Mouse (Mus musculus): ENCODE data around the gene Ccdc155.
"Not testable (repeated sequence)": the region's sequence is repeated elsewhere in the genome, so short reads cannot be mapped to it uniquely, and the experiment has no call there.

The Ccdc155 gene

DNA sequence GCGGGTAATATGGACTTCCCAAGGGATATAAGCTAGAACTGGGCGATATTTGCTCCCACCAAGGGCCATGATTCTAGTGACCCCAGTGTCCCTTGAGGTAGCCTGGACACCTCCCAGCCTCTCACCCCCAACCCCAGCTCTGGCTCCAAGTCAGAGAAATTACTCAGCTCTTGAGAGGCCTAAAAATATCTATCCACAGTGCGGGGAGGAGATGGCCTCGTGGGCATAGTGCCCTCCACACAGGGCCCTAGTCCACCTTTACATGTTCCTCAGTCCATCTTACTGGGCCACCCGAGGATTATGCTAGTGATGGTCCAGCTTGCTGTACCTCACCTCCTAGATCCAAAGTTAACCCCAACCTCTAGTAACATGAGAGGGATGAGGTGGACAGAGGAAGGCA lies 39.9 kb downstream of the Ccdc155 start:
- no peak for ATAC-seq (ENCODE audit: low TSS enrichment)

DNA sequence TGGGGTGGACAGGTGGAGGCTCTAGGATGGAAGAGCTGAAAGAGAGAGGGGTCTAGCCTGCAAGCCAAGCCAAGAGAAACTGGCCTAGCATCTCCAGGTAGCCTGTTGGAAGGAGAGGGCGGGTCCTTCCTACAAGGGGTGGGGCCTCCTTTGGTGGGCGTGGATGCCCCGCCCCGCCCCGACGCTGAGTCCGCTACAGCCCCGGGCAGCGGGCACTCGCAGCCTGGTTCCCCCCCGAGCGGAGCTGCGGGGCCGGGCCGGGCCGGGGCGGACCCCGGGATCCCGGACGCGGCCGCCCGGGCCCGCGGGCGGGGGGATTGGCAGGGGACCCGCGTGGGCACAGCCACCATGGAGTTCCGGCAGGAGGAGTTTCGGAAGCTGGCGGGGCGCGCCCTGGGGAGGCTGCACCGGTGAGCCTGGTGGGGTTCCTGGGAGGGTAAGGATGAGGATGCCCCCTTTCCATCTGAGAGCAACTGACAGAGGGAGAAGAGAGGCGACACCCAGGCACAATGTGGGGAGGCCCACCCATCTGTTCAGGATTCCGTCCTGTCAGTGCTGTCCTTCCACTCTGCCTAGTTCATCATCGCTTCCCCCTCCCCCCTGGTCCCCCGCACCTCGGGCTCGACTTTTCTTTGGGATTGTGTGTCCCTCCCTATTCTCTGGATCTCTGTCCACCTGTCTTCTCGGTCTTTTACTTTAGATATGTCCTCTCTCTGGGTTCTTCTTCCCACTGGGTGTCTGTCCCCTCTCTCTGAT lies 40.8 kb downstream of the Ccdc155 start, which contains the start of gene Slc17a7:
Slc17a7 (plus strand) TSS at position 215 of the 756 bp plus-strand sequence.
- ATAC-seq (ENCODE audit: low TSS enrichment), result no peak

DNA sequence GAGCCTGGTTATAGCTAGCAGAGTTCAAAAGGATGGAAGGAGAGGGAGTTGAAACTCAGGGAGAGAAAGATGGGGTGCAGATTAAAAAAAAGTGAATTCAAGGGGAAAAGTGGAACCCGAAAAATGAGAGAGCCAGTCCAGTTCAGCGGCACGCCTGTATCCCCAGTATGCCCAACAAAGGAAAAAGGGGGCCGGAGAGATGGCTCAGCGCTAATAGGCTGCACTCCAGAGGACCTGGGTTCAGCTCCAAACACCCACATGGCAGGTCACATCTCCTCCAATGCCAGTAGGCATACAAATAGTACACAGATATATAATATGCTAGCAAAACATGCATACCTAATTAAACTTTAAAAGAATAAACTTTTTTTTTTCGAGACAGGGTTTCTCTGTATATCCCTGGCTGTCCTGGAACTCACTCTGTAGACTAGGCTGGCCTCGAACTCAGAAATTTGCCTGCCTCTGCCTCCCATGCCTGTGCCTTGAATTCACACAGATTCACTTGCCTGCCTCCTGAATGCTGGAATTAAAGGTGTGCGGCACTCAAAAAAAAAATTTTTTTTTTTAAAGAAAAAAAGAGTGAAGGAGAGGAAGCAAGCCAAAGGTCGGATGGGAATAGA lies 41.6 kb downstream of the Ccdc155 start:
- ATAC-seq (ENCODE audit: low TSS enrichment), result no peak

DNA sequence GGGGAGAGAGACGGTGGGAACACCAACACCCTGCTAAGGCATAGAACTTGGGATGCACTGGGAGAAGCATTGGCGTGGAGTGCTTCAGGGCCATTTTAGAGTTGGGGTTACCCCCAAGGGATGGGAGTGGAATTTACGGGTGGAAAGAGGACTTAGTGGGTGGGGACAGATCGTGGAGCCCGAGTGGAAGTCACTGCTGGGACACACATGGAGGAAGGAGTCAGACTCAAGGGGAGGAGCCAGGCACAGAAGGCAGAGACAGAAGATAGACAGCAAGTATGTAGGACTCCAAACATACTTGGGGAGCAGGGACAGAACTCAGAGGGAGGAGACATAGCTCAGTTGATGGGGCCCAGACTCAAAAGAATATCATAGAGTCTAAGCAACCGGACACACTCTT lies 42.1 kb downstream of the Ccdc155 start:
- peak; percentile 35; the same call in 1 of the 2 replicates for ATAC-seq (ENCODE audit: low TSS enrichment)

DNA sequence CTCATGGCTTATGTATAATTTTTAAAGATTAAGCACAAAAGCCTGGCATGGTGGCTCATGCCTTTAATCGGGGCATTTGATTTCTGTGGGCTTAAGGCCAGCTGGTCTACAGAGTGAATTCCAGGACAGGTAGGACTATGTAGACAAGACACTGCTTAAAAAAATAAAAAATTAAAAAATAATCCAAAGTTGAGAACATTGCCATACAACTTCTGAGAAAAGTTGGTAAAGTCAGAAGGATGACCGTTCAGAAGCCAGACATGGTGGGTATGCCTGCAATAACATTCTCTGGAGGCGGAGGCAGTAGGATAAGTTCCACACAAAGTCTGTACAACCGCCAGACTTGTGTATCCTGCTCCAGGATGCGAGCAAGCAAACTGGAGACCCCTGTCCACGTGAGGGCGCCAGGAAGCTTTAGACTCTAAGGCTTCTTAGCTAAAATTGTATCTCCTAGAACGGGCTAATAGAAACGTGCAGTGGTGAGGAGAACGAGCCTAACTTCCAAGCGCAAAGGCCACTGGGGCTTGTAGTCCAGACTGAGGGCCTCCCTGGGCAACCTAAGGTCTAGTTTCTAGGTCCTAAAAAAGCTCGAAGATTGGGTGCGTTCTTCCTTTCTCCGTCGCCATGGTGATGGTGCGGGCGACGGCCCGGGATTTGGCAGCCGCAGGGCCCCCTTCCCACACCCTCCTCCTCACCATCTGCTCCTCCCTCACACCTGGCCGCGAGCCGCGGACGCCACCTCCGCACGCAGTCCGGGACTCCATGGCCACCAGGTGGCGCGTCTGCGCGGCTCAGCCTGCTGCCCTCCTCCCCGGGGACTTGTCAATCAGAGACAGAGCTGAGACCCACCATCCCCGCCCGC lies 42.8 kb downstream of the Ccdc155 start:
- ATAC-seq (ENCODE audit: low TSS enrichment), result peak; percentile 69

DNA sequence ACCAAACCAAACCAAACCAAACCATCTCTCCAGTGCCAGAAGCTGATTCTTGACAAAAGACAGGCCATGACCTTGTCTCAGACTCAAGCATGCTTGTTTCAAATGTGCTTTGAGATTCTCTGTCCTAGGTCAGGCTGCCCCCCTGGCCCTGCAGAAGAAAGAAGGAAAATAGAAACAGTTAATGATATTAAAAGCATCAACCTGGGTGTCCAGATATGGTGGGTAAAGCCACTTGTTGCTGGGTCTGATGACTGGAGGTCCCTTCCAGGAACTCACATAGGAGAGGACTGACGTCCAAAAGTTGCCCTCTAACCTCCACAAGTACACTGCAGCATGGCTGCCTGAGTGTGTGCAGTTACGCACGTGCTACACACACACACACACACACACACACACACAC lies 43.8 kb downstream of the Ccdc155 start:
- no peak for ATAC-seq (ENCODE audit: low TSS enrichment)

DNA sequence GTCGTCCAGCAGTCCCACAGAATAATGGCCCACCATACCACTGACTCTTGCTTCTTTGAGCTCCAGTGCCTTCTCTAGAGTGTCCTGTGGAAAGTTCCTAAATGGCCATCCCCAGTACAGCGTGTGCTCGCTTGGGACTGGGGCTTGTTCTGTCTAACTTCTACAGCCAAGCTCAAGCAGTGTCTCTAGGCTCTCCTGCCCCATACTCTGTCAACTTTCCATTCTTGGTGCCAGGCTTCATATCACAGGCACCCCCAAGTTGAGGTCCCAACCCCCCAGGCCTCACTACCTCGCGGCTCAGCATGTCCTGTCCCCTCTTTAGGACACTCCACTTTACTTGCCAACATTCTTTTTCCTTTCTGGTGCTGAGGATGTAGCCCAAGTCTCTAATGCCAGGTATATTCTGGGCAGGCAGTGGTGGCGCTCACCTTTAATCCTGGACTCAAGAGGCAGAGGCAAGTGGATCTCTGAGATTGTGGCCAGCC lies 44.3 kb downstream of the Ccdc155 start:
- no peak for ATAC-seq (ENCODE audit: low TSS enrichment)

DNA sequence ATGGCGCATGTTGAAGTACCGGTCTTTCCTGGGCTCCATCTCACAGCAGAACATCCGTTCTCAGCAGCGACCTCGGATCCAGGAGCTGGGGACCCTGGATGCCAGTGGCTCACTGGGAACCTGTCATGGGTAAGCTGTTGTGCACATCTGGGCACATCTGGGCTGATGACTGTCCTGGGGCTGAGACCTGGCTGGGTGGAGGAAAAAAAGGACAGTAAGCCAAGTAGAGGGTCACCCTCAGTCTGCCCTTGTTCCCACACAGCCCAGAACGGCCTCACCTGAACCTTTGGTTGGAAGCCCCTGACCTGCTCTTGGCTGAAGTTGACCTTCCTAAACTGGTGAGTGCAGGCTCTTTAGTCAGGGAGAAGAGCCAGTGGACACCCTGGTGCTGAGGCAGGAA lies 45.7 kb downstream of the Ccdc155 start:
- ATAC-seq (ENCODE audit: low TSS enrichment), result no peak

DNA sequence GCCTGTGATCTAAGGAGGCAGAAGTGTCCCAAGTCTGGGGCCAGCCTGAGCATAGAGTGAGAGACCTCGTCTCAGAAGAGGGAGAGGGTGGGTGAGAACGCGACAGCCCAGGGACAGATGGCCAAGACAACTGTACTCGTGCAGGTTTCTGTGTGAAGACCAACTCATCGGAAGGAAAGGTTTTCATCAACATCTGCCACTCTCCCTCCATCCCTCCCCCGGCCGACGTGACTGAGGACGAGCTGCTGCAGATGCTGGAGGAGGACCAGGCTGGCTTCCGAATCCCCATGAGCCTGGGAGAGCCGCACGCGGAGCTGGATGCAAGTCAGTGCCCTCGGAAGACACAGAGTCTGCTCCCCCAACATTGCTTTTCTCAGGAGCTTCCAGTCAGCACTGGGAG lies 47.2 kb downstream of the Ccdc155 start:
- ATAC-seq (ENCODE audit: low TSS enrichment), result no peak

DNA sequence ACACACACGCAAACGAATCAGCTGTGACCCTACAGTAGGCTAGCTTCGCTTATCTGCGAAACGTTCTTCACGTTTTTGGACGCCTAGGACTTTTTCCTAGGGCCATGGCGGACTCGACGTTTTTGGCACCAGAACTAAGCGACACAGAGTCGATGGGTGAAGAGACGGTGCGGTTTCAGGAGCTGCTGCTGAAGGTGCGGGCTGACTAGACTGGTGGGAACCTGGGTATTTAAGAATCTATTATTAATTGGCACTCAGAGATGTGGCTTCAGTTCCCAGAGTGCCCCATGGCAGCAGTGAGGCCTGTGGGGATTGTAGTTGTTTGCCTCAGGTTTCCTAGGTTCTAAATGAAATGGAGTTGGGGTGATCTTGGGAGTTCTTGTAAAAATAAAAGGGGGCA lies 48.5 kb downstream of the Ccdc155 start:
- no peak for ATAC-seq (ENCODE audit: low TSS enrichment)

DNA sequence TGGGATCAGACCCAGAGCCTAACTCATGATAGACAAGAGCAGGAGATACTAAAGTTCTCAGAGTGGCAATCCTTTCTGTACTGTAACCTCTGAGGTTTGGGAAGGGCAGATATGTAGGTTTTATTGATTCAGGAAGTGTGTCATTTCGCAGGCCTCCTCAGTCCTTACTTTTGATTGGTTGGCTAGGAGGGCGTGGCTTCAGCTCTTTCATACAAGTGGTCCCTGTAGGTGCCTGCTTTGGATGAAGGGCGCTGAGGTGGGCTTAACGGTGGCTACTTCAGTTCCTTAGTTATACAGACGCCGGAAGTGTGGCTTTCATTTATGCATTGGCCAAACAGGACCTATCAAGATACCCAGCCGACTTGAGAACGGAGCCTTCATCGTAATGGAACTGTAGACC lies 49.1 kb downstream of the Ccdc155 start:
- no peak for ATAC-seq (ENCODE audit: low TSS enrichment)

DNA sequence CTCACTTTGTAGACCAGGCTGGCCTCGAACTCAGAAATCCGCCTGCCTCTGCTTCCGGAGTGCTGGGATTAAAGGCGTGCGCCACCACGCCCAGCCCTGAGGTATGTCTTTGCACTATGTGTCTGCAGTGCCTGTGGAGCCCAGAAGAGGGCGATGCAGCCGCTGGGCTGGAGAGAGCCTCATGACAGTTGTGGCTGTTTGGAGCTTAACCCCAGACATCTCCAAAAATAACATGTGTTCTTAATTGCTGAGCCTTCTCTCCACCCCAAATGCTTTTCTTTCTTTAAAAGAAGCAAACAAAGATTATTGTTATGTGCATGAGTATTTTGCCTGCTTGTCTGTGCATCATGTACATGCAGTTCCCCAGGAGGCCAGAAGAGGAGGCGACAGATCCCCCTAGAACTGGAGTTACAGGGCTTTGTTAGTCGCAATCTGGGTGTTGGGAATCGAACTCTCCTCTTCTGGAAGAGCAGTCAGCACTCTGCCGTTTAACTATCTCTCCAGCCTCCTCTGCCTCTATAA lies 49.6 kb downstream of the Ccdc155 start:
- ATAC-seq (ENCODE audit: low TSS enrichment), result no peak

DNA sequence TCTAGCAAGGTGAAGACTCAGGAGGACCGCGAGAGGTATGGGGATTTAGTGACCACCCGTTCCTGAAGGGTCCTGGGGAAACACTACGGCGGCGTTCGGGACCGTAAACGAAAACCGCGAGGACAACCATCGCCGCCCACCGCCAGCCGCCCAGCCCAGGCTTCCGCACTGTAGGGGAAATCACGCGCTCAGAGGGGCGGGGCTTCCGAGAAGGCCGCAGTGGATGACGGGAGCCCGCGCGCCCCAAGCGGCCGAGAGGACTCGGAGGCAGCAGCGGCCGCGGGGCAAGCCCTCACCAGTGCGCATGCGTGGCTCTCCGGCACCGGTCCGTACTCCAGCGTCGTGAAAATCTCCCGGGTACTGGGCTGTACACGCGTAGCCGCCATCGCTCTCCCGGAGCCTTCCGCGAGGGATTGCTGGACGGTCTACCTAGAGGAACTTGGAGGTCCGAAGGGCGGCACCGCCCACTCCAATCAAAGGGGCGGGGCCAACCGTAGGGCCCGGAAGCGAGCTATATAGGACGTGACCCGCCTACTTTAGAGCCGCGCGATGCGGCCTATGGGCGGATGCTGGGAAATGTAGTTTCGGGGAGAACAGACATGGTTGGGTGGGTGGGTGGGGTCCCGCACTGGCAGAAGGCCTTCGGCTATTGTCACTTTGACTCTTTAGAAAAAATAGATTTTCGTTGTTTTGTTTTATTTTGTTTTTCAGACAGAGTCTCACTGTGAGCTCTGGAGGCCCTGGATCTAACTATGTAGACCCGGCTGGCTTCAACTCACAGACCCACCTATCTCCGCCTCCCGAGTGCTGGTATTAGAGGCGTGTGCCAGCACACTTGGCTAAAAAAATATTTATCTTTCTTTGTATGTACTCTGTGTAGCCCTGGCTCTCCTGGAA lies 50.3 kb downstream of the Ccdc155 start, which contains the start of the genes Pih1d1 and Aldh16a1:
Pih1d1 (plus strand) TSS at position 208 of the 897 bp plus-strand sequence.
Aldh16a1 (minus strand) TSS at position 489 of the 897 bp plus-strand sequence.
- ATAC-seq (ENCODE audit: low TSS enrichment), result peak; percentile 91

DNA sequence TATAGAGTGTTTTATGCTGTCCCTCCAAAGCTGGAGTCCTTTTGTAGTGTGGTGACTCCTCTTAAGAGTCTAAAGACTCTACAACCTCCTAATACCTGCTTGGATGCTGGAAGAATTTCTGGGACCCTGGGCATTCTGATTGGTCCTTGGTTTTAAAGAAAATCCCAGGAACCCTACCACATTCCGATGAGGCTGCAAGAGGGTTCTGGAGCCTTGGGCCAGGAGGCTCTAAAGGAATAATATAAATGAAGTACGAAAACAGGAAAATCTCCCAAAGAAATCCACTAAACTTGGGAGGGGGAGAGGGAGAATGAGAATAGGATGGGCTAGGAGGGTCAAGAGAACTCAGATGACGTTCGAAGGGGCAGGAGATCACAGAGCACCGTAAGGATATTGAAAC lies 51.1 kb downstream of the Ccdc155 start:
- ATAC-seq (ENCODE audit: low TSS enrichment), result no peak

DNA sequence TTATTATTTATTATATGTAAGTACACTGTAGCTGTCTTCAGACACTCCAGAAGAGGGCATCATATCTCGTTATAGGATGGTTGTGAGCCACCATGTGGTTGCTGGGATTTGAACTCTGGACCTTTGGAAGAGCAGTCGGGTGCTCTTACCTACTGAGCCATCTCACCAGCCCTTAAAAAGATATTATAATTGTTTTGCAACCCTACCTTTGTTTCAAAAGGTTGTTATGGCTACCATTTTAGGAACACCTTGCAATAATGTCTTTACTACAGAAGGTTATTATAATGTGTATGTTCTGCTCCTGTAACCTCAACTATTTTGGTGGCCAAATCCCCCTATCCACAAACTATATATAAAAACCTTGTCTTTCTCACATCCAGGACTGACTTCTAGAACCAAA lies 51.6 kb downstream of the Ccdc155 start:
- ATAC-seq (ENCODE audit: low TSS enrichment), result not testable (repeated sequence)

DNA sequence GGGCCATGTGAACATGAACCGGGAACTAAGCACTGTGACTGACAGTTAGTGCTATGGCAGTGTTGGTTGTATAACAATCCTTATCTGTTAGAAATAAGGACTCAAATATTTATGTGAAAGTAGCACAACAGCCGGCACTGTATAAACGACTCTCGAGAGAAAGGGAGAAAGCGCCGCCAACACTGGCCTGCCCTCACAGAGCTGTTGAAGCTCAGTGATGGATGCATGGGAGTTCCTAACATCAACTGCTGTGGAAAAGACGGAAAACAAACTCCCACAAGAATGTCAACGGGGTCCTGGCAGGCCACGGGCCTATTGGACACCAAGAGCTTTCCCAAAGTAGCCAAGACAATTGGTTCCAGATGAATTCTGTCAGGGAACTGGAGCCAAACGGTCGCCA lies 53.4 kb downstream of the Ccdc155 start:
- no peak for ATAC-seq (ENCODE audit: low TSS enrichment)

DNA sequence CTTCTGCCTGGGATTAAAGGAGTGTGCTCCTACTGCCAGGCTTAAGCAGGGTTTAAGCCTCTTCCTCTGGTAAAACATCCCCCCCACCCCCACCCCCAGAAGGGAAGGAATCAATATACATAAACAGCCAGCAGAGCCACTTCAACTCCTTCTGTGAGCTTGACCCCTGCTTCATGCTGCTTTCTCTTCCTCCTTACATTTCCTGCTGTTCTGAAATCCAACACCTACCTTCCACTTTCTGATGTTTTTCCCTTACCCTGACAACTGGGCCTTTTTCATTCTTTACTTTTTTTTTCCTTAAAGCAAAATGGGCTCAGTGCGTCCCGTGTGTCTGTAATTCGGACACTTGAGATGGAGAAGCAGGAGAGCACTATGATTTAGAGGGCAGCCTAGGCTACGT lies 54.4 kb downstream of the Ccdc155 start:
- no peak for ATAC-seq (ENCODE audit: low TSS enrichment)

DNA sequence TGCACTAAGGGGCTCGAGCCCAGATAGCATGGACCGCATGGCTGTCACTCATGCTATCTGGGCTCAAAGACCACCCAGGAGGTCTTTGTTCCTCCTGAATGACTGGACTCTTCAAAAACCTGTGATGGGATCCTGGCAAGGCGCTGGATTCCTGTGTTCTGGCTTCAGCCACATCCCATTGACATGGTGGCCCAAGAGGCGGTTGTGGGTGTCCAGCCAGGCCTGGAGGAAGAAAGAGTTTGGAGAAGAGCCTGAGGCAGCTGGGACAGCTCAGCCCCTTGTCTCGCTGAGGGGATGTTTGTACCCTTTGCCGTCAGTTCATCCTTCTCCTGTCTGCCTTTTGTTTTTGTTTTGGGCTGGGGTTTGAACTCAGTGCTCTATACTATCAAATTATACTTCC lies 55.1 kb downstream of the Ccdc155 start:
- ATAC-seq (ENCODE audit: low TSS enrichment), result no peak

DNA sequence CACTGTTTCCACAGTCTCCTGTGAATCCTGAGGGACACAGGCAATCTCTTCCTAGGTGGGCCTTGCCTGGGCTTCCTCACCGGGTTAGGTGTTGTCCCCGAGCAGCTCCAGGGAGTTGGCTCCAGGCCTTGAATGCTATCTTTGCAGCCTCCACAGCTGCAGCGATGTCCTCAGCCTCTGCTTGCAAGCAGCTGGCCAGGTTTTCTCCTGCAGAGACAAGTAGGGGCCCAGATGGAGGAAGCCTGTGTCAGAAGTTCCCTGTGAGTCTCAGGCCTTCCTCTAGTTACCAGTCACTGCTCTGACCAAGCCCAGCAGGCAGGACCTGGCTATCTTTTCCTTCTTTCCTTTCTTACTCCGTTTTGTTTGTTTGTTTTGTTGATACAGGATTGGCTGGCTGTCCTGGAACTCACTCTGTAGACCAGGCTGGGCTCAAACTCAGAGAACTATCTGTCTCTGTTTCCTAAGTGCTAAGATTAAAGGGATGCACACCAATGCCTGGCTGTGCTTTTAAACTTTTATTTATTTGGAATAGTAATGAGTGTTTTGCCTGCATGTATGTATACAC lies 56.1 kb downstream of the Ccdc155 start:
- ATAC-seq (ENCODE audit: low TSS enrichment), result no peak

DNA sequence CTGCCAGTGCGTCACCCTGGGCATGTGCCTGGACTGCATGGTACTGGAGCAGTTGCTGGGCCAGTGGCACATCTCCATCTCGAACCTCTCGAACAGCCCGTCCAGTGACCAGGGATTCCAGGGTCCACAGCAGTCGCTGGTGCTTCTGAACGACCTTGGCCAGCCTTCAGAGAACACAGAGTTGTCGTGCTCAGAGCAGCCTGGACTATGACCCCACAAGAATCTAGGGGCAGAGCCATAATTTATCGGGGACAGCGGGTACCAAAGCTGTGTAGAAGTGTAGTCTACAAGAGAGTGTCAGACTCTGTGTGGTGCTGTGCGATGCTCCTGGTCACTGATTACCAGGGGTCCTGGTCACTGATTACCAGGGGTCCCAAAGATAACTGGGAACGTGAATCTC lies 56.8 kb downstream of the Ccdc155 start:
- ATAC-seq (ENCODE audit: low TSS enrichment), result no peak

DNA sequence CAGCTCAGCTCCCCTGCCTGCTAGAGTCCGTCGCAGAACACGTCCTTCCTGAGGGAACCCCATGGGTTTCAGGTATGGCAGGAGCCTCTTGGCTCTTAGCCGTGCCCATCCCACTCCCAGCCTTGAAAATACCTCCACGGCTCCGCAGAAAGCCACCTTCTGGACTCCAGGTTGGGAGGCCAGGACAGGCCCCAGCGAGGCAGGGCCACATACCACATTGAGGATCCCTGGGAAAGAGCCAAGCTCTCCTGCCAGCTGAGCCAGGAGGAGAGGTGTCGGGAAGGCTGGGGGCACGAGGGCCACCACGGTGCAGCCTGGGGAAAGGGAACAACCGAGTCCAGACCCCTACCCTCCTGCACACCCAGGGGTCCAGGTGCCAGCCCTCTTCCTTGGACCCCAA lies 57.4 kb downstream of the Ccdc155 start:
- no peak for ATAC-seq (ENCODE audit: low TSS enrichment)

Measured in frontal cortex, adult (tissue).